Mouse (Mus musculus) adrenal gland, postnatal 10 days (tissue): ENCODE results near the gene Olfr117. TPM values are rescaled to one million over a fixed set of nuclear protein-coding genes. Genes with fewer than 3 reads are reported as not detected.
"Not testable (repeated sequence)": the region's sequence is repeated elsewhere in the genome, so short reads cannot be mapped to it uniquely, and the experiment has no call there.

Experiments used
- DNase-seq: peaks from one replicate; pipeline ENCODE4 v3.0.0; 2021; ENCODE audit warnings: mixed read lengths
- long read RNA-seq, 2 experiments: library from polyadenylated mRNA; stranded (forward); transcript quantifications; one replicate each; pipeline ENCODE4 v2.0.0; 2021
- total RNA-seq, 2 experiments: library from RNA; stranded (reverse); gene quantifications; 2 replicates each; pipeline ENCODE4 v1.2.3; 2021

The Olfr117 gene
- total RNA-seq = not detected
- long read RNA-seq, experiment 1 = 0 reads
- long read RNA-seq, experiment 2 = 0 reads

DNA sequence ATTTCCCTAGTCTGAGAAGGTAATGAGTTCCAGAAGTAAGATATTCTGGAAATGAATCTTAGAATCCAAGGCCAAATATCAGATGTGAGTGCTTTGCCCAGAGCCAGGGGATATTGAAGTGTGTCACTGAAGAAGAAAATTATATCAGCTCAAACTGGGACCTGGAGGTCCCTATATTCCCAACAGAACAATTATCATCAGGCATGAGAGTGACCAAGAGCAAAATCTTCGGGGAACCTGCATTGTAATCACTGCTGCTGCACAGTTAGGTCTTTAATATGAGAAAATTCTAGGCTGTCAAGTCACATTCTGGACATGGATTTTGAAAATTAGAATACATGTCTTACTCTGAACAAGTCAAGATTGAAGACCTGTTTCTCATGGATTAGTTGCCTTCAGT is at the start of gene Olfr117:
Gene Olfr117, minus strand, starts transcription at position 101 of the 400 bp plus-strand sequence.
- no peak for DNase-seq

DNA sequence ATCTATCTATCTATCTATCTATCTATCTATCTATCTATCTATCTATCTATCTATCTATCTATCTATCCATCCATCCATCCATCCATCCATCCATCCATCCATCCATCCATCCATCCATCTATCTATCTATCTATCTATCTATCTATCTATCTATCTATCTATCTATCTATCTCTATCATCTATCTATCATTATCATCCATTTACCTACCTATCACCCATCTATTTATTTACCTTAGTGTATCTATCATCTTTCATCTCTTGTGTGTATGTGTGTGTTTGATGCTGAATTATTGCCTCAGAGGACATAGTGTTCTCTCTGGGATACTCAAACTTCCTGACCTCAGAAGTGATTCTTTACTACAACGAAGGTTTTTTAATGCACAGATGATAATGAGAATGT is 32.7 kb upstream of the Olfr117 start, which contains the start of gene Olfr119:
Gene Olfr119, plus strand, starts transcription at position 301 of the 400 bp plus-strand sequence.
- DNase-seq = not testable (repeated sequence)

GRCm38 (mm10) chr17:37666688-37667087 is 3.1 kb upstream of the Olfr117 start, which contains the start of gene Olfr118:
Gene Olfr118 (plus strand): TSS chr17:37666988.
- DNase-seq = no peak

GRCm38 (mm10) chr17:37627009-37627408 is 36.6 kb downstream of the Olfr117 start, which contains the start of the genes Olfr115 and Olfr116:
Gene Olfr115 (minus strand): TSS chr17:37627109.
Gene Olfr116 (minus strand): TSS chr17:37627199.
- no peak for DNase-seq

Other genes with a start within 250 kb of the Olfr117 start
- not detected for gene Olfr108, start 218.3 kb downstream of the Olfr117 start, total RNA-seq
- not detected for gene Olfr109, start 204.9 kb downstream of the Olfr117 start, total RNA-seq
- gene H2-M2, start 180.2 kb downstream of the Olfr117 start, total RNA-seq = under 1 TPM; 0.36 to 0.60 TPM
- gene Olfr110, start 171.3 kb downstream of the Olfr117 start, total RNA-seq = not detected
- gene Olfr111, start 155.8 kb downstream of the Olfr117 start, total RNA-seq = not detected
- gene Olfr112, start 94.3 kb downstream of the Olfr117 start, total RNA-seq = not detected
- gene Olfr113, start 86.1 kb downstream of the Olfr117 start, total RNA-seq = not detected
- not detected for gene Olfr114, start 71.0 kb downstream of the Olfr117 start, total RNA-seq
- not detected for gene Olfr115, start 36.7 kb downstream of the Olfr117 start, total RNA-seq
- gene Olfr116, start 36.6 kb downstream of the Olfr117 start, total RNA-seq = not detected
- not detected for gene Olfr118, start 3.2 kb upstream of the Olfr117 start, total RNA-seq
- not detected for gene Olfr119, start 32.8 kb upstream of the Olfr117 start, total RNA-seq
- gene Olfr120, start 58.0 kb upstream of the Olfr117 start, total RNA-seq = not detected
- not detected for gene Olfr121, start 85.1 kb upstream of the Olfr117 start, total RNA-seq
- gene Olfr122, start 104.8 kb upstream of the Olfr117 start, total RNA-seq = not detected
- gene Olfr123, start 129.7 kb upstream of the Olfr117 start, total RNA-seq = not detected
- gene Olfr124, start 136.1 kb upstream of the Olfr117 start, total RNA-seq = not detected
- not detected for gene Olfr125, start 169.2 kb upstream of the Olfr117 start, total RNA-seq
- gene Olfr126, start 183.7 kb upstream of the Olfr117 start, total RNA-seq = not detected
- gene Olfr127, start 236.7 kb upstream of the Olfr117 start, total RNA-seq = not detected